Mouse (Mus musculus) embryo, embryonic 11.5 days (tissue): ENCODE results near the gene Fam102a.
A peak's percentile ranks its signal among the peaks of the same experiment; 100 is the strongest.
"Not testable (repeated sequence)": the region's sequence is repeated elsewhere in the genome, so short reads cannot be mapped to it uniquely, and the experiment has no call there.

Experiments used
- DNase-seq: peaks from one replicate; pipeline ENCODE4 v3.0.0-alpha.2; 2012; ENCODE audit warnings: low read depth, low spot score

The Fam102a gene

DNA sequence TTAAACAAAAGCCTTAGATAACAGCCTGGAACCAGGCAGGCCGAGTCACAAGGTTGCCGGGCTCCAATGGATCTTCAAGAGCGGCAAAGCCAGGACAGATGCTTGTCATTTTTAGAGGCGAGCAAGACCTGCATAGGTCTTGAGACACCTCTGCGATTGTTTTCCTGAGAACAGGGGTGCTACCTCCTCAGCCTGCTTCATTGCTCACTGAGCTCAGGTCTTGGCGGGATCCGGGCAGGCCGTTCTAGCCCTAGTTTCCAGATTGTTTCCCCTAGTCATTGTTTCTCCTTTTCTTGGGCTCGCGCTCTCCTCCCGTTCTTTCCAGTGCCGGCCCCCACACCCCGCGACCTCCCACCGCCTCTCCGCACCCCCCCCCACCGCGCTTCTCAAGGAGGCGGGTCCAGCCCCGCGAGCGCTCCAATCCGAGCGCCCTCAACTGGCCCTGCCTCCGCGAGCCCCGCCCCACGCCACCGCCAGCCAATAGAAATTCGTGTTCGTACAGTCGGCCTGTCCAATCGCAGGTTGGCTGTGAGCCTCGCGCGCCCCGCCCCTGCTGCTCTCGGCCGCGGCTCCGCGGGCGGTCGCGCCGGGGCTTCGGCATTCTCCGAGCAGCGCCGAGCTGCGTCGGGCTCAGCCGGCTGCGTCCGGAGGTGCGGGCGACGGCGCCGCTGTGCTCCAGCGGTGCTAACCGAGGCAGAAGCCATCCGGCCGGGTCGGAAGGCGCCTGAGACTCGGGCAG lies at the start of gene Fam102a:
Fam102a (plus strand) TSS at position 600 of the 739 bp plus-strand sequence.
- DNase-seq = peak; percentile 93

GRCm38 (mm10) chr2:32485751-32486150 lies 49.4 kb upstream of the Fam102a start:
- no peak for DNase-seq

- DNase-seq = no peak
Measured at GRCm38 (mm10) chr2:32486155-32486554, 49.0 kb upstream of the Fam102a start.

GRCm38 (mm10) chr2:32487124-32487623 lies 48.0 kb upstream of the Fam102a start:
- peak; percentile 84 for DNase-seq

DNA sequence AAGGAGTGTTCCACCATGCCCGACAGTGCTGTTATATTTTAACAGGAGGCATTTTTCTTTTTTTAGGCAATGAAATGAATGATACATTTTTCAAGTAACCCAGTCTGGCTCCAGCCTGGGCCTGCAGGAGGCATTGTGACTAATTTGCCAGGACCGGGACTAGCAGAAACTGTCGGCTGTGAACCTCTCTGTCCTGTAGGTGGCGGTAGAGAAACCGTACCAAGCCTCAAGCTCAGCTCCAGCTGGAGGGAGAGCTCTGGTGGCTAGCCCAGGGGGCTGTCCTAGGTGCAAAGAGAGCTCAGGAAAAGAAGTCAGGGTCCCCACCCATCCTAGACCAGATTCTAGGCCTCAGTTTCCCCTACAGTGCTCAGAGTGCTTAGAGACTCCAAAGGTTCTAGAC lies 46.5 kb upstream of the Fam102a start:
- DNase-seq = peak; percentile 74

- not testable (repeated sequence) for DNase-seq
Measured at GRCm38 (mm10) chr2:32490730-32491129, 44.4 kb upstream of the Fam102a start.

- no peak for DNase-seq
Measured at GRCm38 (mm10) chr2:32492661-32493060, 42.5 kb upstream of the Fam102a start.

DNA sequence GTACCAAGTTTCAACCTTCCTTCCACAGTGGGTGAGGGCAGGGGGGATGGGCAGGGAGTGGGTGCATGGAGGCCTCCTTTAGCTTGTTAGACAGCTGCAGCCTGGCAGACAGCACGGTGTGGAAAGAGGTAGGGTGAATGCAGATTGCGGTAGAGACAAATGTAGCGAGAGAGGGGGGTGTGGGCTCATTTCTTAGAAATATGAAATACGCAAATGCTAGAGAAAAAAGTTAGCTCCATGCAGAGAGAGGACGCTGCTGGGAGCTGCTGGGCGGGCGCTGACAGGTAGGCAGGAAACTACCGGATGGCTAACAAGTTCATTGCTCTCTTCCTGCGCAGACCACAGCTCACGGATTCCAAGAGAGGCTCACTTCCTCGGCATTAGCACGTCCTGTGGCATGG lies 41.8 kb upstream of the Fam102a start:
- no peak for DNase-seq

DNA sequence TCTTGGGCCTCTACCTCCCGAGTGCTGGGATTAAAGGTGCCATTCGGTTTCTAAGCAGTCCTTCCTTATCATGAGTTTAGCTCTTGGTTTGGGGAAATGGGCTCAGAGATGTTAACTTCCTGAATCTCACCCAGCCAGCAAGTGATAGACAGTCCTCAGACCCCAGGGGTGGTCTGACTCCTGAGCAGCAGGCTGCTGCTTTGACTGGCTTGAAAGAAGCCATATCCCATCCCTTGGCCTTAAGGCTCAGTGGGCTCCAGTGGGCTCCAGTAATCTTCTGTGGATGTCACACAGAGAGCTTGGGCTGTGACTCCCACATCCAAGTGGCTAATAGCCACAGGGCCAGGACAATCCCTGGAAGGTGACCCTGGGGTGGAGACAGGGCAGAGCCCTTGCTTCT lies 40.6 kb upstream of the Fam102a start:
- no peak for DNase-seq

DNA sequence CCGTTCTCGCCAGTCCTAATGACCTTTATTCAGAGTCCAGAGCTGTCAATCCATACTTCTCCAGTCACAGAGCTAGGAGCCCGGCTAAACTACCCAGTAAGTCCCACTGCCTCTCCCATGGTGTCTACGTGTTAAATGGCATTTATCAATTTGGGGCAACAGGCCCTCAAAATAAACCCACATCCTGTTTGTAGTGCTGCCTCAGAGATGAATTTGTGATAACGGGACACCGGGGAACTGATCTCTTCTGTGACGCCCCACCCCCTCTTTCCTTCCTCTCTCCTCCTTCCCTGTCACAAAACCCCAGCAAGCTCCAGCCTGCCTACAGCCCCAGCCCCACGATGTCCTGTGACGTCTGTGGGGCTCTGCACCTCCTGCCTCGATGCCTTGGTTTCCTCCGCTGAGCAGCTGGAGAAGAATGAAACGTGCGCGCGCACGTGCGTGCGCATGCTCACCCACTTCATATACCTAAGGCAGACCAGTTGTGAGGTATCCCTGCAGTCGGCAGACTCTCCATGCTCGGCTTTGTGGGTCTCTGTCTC lies 39.9 kb upstream of the Fam102a start:
- DNase-seq = no peak

GRCm38 (mm10) chr2:32496190-32496589 lies 38.9 kb upstream of the Fam102a start:
- DNase-seq = no peak

GRCm38 (mm10) chr2:32499365-32499764 lies 35.8 kb upstream of the Fam102a start:
- DNase-seq = no peak

GRCm38 (mm10) chr2:32500461-32500860 lies 34.7 kb upstream of the Fam102a start:
- DNase-seq = no peak

- no peak for DNase-seq
Measured at GRCm38 (mm10) chr2:32501754-32502324, 33.3 kb upstream of the Fam102a start.

- no peak for DNase-seq
Measured at GRCm38 (mm10) chr2:32502843-32503242, 32.3 kb upstream of the Fam102a start.

GRCm38 (mm10) chr2:32503588-32503987 lies 31.5 kb upstream of the Fam102a start:
- no peak for DNase-seq

GRCm38 (mm10) chr2:32505536-32505935 lies 29.6 kb upstream of the Fam102a start:
- DNase-seq = no peak

- no peak for DNase-seq
Measured at GRCm38 (mm10) chr2:32506673-32507668, 28.2 kb upstream of the Fam102a start.

GRCm38 (mm10) chr2:32507906-32508305 lies 27.2 kb upstream of the Fam102a start:
- no peak for DNase-seq

DNA sequence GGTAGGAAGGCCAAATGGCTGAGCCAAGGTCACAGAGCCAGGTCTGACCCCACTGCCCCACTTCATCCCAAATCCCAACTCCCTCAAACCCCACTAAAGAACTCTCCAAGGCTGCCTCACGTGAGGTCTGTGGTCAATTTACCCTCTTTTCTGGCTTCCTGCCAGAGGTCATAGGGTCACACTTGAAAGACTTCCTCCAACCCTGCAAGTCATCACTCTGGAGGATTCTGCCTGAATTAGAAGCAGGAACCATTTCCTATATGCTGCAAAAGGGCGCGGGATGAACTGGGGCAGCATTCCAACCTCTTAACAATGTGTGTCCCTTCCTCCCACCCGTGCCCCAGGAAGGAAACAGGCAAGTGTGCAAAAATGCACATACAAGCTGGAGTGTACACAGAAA lies 25.8 kb upstream of the Fam102a start:
- peak; percentile 50 for DNase-seq

DNA sequence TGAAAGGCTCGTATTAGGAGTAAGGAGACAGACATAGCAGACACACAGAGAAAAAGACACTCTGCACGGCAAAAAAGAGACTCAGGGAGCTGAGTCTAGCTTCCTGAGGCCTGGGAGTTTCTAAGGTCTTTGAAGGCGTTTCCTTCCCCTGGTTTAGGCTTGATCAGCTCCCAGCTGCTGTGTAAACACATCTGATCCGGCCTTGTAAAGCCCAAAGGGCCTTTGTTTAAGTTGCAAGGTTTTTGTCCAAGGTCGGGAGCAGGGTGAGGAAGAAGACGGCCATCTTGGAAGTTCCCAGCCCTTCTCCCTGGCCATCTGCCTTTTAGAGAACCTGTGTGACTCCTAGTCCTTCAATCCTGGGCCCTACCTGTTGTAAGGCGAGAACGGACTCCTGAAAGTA lies 25.2 kb upstream of the Fam102a start:
- DNase-seq = no peak

DNA sequence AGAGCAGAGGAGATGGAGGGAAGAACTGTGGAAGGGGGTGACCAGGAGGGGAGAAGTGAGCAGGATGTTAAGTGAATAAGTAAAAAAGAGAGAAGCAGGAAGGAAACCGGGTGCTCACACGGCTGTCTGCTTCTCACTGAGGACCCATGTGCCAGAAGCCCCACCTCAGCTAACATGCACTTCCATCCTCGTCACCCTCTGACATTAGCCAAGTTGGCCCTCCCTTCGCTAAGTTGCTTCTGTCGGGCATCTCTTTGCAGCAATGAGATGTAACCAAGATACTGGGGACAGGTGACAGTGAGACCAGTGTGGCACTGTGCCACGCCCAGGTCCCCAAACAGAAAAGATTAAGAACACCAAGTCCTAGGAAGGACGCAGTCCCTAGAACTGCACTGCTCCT lies 22.5 kb upstream of the Fam102a start:
- no peak for DNase-seq
